Mouse (Mus musculus): ENCODE data around the gene Pdlim3.
A peak's percentile ranks its signal among the peaks of the same experiment; 100 is the strongest.

Pdlim3 gene

DNA sequence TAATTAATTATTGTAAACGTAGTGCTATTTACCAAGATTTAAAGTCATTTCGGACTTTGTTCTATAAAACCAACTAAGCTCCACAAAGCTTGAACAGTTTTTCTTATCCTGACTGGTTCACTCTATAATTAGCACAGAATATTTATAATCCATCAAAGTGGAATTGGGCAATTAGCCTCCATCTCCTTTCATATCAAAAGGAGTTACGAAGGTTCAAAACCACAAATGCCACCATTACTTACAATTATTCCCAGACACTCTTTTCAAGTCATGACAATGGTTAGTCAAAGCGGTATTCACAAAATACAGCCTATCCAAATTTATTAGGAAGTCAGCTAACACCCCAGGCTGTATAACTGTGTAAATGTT lies 21.0 kb downstream of the Pdlim3 start:
- no peak for DNase-seq

- no peak for DNase-seq
Observed at GRCm38 (mm10) chr8:45913707-45914106, 28.4 kb downstream of the Pdlim3 start.

- no peak for DNase-seq
Observed at GRCm38 (mm10) chr8:45916496-45916895, 31.2 kb downstream of the Pdlim3 start.

- no peak for DNase-seq
Observed at GRCm38 (mm10) chr8:45917040-45917679, 31.9 kb downstream of the Pdlim3 start.

DNA sequence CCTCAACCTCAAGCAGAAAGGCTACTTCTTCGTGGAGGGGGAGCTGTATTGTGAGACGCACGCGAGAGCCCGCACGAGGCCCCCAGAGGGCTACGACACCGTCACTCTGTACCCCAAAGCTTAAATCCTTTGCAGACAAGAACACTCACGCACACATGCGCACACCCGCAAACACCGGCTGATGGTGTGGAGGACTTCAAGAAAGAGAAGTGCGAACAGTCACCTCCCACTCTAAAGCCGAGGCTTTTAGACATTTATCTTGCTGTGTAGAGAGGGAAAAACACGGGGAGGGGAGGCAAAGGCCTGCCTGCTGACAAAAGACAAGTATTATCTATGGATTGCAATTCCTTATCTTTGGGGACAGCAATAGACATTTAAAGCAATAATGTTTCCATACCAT lies 33.6 kb downstream of the Pdlim3 start:
- DNase-seq = no peak

DNA sequence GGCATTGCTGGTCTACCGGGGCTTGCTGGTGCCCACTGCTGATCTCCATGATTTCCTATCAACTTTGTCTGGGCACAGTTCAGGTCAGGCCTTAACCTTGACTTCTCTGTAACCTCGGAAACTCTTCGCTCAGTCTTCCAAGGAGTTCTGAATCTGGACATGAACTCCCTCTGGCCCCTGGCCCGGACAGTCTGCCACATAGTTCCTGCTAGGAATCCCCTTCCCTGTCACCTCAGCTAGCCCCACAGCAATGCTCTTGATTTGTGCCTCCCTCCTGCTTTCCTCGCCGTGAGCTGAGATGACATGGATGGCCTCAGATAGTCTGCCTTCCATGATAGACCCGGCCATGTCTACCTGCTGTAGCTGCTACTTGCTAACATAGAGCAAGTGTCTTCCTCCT lies 35.1 kb downstream of the Pdlim3 start:
- no peak for DNase-seq

DNA sequence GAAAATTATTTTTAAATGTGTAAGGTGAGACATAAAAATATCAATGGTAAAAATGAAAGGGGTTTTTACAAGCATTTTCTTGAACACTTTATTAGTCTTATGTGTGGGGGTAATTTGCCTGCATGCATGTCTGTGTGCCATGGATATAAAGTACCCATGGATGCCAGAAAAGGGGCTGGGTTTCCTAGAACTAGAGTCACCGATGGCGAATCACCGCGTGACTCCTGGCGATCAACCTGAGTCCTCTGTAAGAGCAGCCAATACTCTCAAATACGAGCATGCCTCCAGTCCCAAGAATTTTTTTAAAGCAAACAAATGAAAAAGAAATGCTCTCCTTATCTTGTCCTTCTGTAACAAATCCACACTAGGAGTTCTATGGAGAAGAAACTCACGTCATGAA lies 36.9 kb downstream of the Pdlim3 start:
- DNase-seq = no peak

GRCm38 (mm10) chr8:45934582-45935014 lies 49.3 kb downstream of the Pdlim3 start, which contains the start of gene Ccdc110:
Gene Ccdc110, plus strand, starts transcription at chr8:45934619.
- DNase-seq = peak; percentile 95 to 98

- DNase-seq = no peak
Observed at GRCm38 (mm10) chr8:45936986-45937385, 51.7 kb downstream of the Pdlim3 start.

- no peak for DNase-seq
Observed at GRCm38 (mm10) chr8:45946283-45946682, 61.0 kb downstream of the Pdlim3 start.

DNA sequence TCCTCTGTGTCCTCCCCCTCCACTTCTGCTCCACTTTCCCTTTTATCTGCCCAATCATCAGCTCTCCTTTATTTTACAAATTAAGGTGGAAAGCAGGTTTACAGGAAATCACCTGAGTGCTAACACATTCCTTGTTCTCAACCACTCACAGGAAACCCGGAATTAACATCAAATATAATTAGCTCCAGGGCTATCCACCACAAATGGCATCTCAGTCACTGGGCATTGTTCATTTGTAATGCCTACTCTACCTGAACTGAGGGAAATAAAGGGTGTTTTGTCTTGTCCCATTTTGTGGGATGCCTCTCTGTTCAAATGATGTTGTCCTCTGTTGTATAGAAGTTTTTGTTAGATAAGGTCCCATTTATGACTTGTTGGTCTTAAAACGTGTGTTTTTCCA lies 65.4 kb downstream of the Pdlim3 start:
- DNase-seq = no peak

All from cerebellum, postnatal 25 days (tissue).